Mouse (Mus musculus) testis, postnatal 14 days (tissue): ENCODE measurements at regions not wholly inside any gene's neighbourhood (a gene's known extent, or its start where the extent isn't known, plus 50 kb on each side); places are given as distances from the start of the nearest gene placed in this dataset.

Source experiments
- DNase-seq: peaks from one replicate; pipeline ENCODE4 v3.0.0; 2021; ENCODE audit warnings: low spot score

GRCm38 (mm10) chrX:13344701-13345100 lies 63.9 kb downstream of the Ddx3x start:
- peak; percentile 10 for DNase-seq

GRCm38 (mm10) chrX:13345126-13345525 lies 64.4 kb downstream of the Ddx3x start:
- DNase-seq = no peak

DNA sequence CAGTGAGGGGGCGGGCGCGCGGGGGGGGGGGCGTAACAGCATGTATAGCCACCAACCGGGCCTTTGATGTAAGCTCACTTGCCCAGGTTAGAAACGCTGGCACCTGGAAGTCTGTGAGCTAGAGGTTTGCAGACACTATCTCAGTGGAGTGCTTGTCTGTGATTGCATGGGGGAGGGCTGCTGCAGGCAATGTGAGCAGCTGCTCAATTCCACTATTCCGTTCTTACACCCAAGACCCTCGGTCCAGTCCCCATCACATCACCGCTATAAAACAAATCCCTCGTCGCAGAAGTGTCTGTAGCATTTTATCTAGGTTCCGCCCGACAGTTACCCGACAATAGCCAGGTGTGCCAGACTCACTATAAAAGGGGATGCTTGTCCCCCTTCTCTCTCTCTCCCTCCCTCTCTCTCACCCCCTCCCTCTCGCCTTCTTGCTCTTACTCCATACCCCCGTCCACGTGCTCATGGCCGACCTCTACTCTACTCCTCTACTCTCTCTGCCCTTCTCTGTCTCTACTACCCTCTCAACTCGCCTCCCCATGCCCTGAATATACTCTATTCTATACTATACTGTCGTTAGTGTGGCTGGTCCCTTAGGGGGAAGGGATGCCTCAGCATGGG lies 65.4 kb downstream of the Ddx3x start:
- no peak for DNase-seq

DNA sequence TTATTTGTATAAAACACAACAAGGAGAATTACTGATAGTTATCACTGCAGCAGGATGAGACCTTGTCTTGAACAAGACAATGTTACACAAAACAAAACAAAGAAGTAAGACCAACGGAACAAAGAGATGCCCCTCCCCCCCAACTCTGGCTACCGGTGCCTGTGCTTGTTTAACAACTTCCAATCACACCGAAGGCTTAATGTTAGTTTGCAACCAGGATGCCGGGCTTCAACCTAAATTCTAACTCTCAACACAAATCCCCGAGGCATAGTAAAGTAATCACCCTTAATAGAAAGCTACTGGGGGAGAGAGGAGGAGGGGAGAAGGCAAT lies 65.9 kb downstream of the Ddx3x start:
- no peak for DNase-seq

DNA sequence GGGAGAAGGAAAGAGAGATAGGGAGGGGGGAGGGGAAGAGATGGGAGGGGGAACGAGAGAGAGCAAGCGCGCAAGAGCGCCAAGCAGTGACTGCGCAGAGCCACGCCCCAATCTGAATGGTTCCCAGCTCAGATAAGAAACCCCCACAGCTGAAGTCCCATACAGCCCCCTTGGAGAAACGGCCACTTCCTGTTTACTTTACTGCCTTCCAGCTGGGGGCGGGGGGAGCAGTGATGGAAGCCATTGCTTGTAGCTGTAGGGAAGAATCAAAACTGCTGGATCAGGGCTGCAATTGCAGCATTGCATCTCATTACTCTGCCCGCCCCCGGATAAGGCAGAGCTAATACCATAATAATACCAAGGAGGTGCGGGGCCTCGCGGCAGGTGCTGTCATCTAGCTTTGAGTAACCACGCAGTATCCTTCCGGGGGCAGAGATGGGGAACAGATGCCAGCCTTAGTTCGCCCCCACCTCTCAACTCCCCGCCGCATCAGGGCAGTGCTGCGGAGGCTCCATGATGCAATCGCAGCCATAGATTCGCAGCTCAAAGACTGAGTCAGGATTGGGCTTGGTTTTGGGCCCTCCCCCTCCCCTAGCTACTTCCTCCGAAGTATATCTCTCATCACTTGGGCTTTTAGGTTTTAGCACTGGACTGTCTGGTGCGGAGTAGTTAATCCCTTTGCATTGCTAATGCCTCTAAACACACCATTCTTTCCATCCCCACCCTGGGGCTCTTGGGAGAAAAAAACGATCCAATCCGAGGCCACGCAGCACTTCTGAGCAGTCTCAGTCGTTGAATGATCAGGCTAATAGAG lies 66.5 kb downstream of the Ddx3x start:
- peak; percentile 64 for DNase-seq

DNA sequence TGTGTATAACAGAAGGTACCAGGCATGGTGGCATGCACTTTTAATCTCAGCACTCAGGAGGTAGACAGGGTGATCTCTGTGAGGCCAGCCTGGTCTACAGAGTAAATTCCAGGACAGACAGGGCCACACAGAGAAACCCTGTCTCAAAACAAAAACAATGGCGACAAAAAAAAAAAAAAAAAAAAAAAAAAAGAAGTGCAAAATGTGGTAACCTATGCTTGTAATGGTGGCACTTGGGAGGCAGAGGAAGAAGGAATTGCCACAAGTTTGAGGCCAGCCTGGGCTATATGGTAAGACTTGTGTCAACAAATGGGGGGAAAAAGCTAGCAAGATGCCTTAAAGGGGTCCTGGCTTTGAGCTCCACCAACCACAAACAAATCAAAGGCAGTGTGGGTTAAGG lies 67.6 kb downstream of the Ddx3x start:
- no peak for DNase-seq

GRCm38 (mm10) chrX:13350461-13350860 lies 69.7 kb downstream of the Ddx3x start:
- DNase-seq = no peak

- DNase-seq = no peak
These were observed 76.5 kb downstream of the Ddx3x start for GRCm38 (mm10) chrX:13357149-13357783.

- no peak for DNase-seq
These were observed 77.2 kb downstream of the Ddx3x start for GRCm38 (mm10) chrX:13357973-13358372.

DNA sequence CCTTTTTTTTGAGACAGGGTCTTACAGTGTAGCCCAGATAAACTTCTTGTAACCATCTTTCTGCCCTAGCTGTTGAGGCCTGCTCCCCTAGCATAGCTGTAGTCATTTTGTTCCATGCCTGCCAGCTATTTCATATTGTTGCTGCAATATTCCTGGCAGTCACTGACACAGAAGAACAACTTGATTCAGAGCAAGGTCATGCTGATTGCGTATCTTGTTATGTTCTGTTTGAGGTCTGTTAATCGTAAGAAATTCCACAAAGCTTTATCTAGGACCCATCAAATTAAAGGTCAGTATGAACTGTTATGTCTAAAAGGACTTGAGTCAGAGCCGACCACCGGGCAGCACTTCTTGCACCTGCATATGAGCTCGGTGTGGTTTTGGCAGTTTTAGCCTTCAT lies 79.7 kb downstream of the Ddx3x start:
- no peak for DNase-seq

DNA sequence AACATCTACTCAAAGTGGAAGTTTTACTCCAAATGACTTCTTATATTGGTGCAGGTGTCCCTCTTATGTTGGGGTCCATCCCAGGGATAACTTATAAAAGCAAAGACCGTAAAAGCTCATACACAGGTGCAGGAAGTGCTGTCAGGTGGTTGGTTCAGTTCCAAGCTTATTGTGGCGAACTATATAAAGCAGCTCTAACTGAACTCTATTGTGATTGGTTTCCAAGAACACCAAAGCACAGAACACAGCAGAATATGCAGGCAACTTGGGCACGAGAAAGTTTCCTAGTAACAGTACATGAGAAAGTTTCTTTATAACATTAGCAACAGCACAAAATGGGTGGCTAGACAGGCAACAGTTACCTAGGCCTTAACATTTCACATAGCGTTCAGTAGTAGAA lies 89.5 kb downstream of the Ddx3x start:
- no peak for DNase-seq

GRCm38 (mm10) chrX:13372752-13373151 lies 92.0 kb downstream of the Ddx3x start:
- no peak for DNase-seq

- DNase-seq = no peak
These were observed 79.6 kb upstream of the Nyx start for GRCm38 (mm10) chrX:13386354-13386753.

DNA sequence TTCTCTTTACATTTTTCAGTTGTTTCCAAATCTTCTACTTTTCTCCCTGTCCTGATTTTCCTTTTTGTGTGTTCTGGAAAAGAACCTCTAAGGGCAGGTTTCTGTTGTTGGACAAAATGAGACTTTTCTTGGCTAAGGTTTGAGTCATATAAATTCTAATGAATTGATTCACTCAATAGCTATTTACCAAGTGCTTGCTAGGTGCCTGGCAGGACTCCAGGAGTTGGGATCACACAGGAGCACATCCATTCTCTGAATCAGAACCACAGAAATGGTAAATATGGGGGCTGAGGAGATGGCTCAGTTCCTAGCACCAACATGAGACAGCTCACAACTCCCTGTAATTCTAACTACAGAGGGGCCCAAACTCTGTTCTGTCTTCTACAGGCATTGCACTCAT lies 67.4 kb upstream of the Nyx start:
- no peak for DNase-seq

DNA sequence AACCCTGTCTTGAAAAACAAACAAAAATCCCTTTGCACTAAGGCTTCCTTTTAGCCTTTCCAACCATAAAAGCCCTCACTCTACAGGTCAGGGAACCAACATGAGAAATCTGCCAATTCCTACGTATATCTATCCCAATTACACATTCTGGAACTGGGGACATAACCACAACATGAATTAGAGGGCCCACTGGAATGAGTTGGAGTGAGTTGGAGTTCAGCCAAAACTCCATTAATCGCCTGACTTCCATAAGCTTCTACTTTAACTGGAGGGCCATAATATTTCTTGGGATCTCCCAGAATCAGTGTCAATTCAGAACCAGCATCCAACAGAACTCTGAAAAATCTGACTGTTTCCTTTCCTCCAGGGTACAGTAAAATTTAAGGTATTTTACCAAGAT lies 53.2 kb upstream of the Nyx start:
- no peak for DNase-seq

DNA sequence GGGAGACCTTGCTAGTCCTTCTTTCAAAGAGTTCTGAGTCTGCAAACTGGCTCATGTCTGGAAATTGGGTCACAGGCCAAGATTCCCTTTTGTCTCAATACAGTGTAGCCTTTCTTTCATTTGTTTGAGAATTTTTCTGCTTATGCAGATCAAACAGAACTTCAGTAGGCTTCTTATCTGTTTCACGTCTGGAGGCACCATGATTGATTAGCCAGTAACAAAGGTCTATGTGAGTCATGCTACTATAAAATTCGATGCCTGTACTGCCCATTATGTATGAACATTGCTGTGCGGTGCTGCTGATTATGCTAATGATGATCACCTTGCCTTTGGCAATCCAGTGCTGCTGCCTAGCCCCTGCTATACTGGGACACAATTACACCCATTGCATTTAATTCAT lies 52.8 kb upstream of the Nyx start:
- DNase-seq = no peak
